Comparison of ENCODE assay signal across 26 mouse cellular contexts in genomic region chr5:106277786-106278185, GRCm38 (mm10).
"Had no signal": no experiment of that assay in that cellular context is flagged by ENCODE, and none has a peak within 500 bp of the region (broad histone marks: within the 10 kb centered on the region; RNA-seq: fewer than 3 reads in every experiment).

No protein-coding gene starts in this region.

- H3K4me1 ChIP-seq: heart, embryonic 13.5 days; heart, embryonic 15.5 days; hindbrain, embryonic 13.5 days; kidney, embryonic 15.5 days; limb, embryonic 13.5 days; limb, embryonic 15.5 days; liver, embryonic 12.5 days had no signal

- H3K9me3 ChIP-seq: heart, embryonic 15.5 days; hindbrain, embryonic 13.5 days; hindbrain, embryonic 15.5 days; kidney, embryonic 15.5 days; limb, embryonic 15.5 days; liver, embryonic 12.5 days had no signal

- H3K36me3 ChIP-seq: heart, embryonic 13.5 days; heart, embryonic 15.5 days; hindbrain, embryonic 13.5 days; hindbrain, embryonic 15.5 days; kidney, embryonic 15.5 days; limb, embryonic 13.5 days; limb, embryonic 15.5 days; liver, embryonic 12.5 days had no signal

- H3K27ac ChIP-seq: gastrocnemius, adult 2 months; heart, adult 2 months; heart, embryonic 13.5 days; heart, embryonic 15.5 days; hindbrain, embryonic 13.5 days; hindbrain, embryonic 15.5 days; hindbrain, postnatal 0 days; kidney, embryonic 15.5 days; kidney, postnatal 0 days; limb, embryonic 13.5 days; limb, embryonic 15.5 days; liver, embryonic 12.5 days; liver, embryonic 14.5 days had no signal

- ATAC-seq: hindbrain, postnatal 0 days; intestine, embryonic 16.5 days; liver, embryonic 12.5 days had no signal

- H3K4me3 ChIP-seq: gastrocnemius, adult 2 months; heart, adult 2 months; heart, embryonic 13.5 days; heart, embryonic 15.5 days; hindbrain, embryonic 13.5 days; hindbrain, embryonic 15.5 days; kidney, embryonic 15.5 days; limb, embryonic 13.5 days; limb, embryonic 15.5 days; liver, embryonic 12.5 days had no signal

- DNase-seq: gastrocnemius, adult 2 months; gastrocnemius, postnatal 10 days; gastrocnemius, postnatal 36 days; heart, adult 11 months; heart, adult 2 months; heart, postnatal 14 days; heart, postnatal 36 days; kidney, adult 11 months; kidney, adult 2 months; kidney, adult 9 months; kidney, postnatal 14 days; kidney, postnatal 36 days; layer of hippocampus, adult 9-11 months; layer of hippocampus, postnatal 36 days had no signal

- H3K27me3 ChIP-seq: heart, embryonic 13.5 days; heart, embryonic 15.5 days; hindbrain, embryonic 13.5 days; kidney, embryonic 15.5 days; limb, embryonic 13.5 days; limb, embryonic 15.5 days; liver, embryonic 12.5 days had no signal
